Mouse (Mus musculus) heart, embryonic 15.5 days (tissue): Measurements from ENCODE around the gene Ikzf2. TPM values are rescaled to one million over a fixed set of nuclear protein-coding genes. Genes with fewer than 3 reads are reported as not detected.

ENCODE experiments used
- ATAC-seq: fragments of 200-750 bp; cut with Nextera tagmentation; replicated peaks from 2 replicates; pipeline ENCODE4 v1.8.0; 2017; ENCODE audit warnings: low read depth, moderate TSS enrichment; ENCODE audit not compliant: insufficient number of reproducible peaks, insufficient read depth, low FRiP score
- H3K27ac ChIP-seq: fragments of 300-500 bp; sonication (generic); 2 replicates; pipeline ENCODE4 v1.5.1; 2015; ENCODE audit warnings: mild to moderate bottlenecking, inconsistent platforms
- H3K27me3 ChIP-seq: fragments of 300-500 bp; sonication (generic); 2 replicates; pipeline ENCODE4 v1.6.1; 2015; ENCODE audit warnings: inconsistent platforms
- H3K36me3 ChIP-seq: fragments of 300-500 bp; sonication (generic); 2 replicates; pipeline ENCODE4 v1.6.1; 2015; ENCODE audit warnings: mild to moderate bottlenecking, inconsistent platforms
- H3K4me1 ChIP-seq: fragments of 300-500 bp; sonication (generic); replicated peaks from 2 replicates; pipeline ENCODE4 v1.6.1; 2015; ENCODE audit warnings: inconsistent platforms
- H3K4me2 ChIP-seq: fragments of 300-500 bp; sonication (generic); 2 replicates; pipeline ENCODE4 v1.6.1; 2015; ENCODE audit warnings: inconsistent platforms, mild to moderate bottlenecking, moderate library complexity
- H3K4me3 ChIP-seq: fragments of 300-500 bp; sonication (generic); 2 replicates; pipeline ENCODE4 v1.5.1; 2015; ENCODE audit warnings: mild to moderate bottlenecking, inconsistent platforms
- H3K9ac ChIP-seq: fragments of 300-500 bp; sonication (generic); 2 replicates; pipeline ENCODE4 v1.6.1; 2015; ENCODE audit warnings: mild to moderate bottlenecking, inconsistent platforms
- H3K9me3 ChIP-seq: fragments of 300-500 bp; sonication (generic); replicated peaks from 2 replicates; pipeline ENCODE4 v1.6.1; 2016; ENCODE audit warnings: inconsistent platforms
- WGBS: fragments of 180-500 bp; shearing (Covaris S2); methylation state at CpG from one replicate; pipeline ENCODE4 v1.1.7; 2015; ENCODE audit warnings: mixed read lengths; 5-methylcytosine and 5-hydroxymethylcytosine counted together
- polyA plus RNA-seq: library from polyadenylated mRNA; unstranded; fragments of >200 nt; fragmentation: Nextera tagmentation; extraction: Ambion mirVana; gene quantifications from 2 replicates; pipeline ENCODE4 v1.2.1, GENCODE M21; 2015

Gene Ikzf2
- polyA plus RNA-seq, 1 experiment from 2014 or later = 2.3 TPM

DNA sequence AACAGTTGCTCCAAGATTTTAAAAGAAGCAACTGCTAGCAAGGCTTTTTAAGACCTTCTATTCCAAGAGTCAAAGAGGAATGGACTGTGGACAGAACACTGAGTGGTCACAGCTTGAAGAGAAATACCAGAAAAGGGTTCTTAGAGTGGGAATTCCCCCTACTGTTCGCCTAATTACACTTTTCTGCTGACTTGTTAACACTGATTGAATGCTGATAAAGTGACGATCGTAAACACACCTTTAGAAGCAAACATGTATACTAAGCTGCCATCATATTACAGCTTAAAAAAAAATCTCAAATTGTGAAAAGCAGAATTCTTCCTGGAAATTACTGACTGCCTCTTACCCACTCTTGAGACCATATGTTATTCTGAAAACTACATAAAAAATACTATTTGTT is 149.4 kb downstream of the Ikzf2 start:
- 63% methylated on average over 3 of the region's 3 CpGs for WGBS
- Histone ChIP-seq H3K9me3 (no peaks in the 10 kb centered on the region), H3K4me1 (no peaks in the 10 kb centered on the region), H3K27ac (no peak overlapping the region), H3K4me2 (no peak overlapping the region), H3K9ac (no peak overlapping the region), H3K4me3 (no peak overlapping the region), H3K36me3 (no peaks in the 10 kb centered on the region), H3K27me3 (no peaks in the 10 kb centered on the region)
- no peak for ATAC-seq

DNA sequence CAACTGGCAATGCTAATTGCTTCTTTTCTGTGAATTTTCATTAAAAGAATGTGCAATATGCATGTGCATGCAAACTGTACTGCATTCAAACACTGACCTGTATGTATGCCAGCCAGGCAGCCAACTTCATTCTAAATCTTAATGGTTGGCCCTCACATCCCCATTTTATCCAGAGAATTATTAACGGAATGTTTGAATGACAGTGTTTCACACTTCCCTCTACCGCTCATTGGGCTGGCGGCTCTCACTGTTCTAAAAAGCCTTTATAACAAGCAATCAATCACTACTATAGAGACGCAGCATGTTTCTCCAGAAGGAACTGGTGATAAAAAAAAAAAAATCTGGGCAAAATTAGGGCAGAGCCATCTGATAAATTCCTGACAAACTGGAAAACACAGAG is 151.5 kb downstream of the Ikzf2 start:
- H3K9ac ChIP-seq = no peak overlapping the region
- 73% methylated on average over 4 of the region's 4 CpGs for WGBS
- no peaks in the 10 kb centered on the region for H3K27me3 ChIP-seq
- H3K27ac ChIP-seq = no peak overlapping the region
- no peaks in the 10 kb centered on the region for H3K36me3 ChIP-seq
- no peak for ATAC-seq
- H3K4me3 ChIP-seq = no peak overlapping the region
- no peaks in the 10 kb centered on the region for H3K4me1 ChIP-seq
- H3K4me2 ChIP-seq = no peak overlapping the region
- H3K9me3 ChIP-seq = no peaks in the 10 kb centered on the region

DNA sequence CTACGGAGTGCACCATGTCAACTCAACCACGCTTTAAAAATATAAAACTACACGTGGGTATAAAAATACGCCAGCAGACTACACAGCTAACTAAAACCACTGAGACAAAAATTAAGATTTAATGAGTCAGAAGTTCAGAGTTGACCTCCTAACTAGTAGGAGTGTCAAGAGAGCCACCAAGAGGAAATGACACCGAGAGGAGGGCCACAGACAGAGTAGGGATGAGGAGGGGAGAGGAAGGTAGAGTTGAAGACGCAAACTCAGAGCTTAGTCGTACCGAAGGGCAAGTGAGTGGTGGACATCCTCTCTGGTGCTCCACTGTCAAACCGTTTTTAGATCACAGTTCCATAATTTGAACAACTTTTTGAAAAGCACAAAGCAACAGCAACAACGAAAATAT is 154.0 kb downstream of the Ikzf2 start:
- H3K9me3 ChIP-seq = no peaks in the 10 kb centered on the region
- no peaks in the 10 kb centered on the region for H3K27me3 ChIP-seq
- no peaks in the 10 kb centered on the region for H3K4me1 ChIP-seq
- no peak overlapping the region for H3K4me3 ChIP-seq
- ATAC-seq = no peak
- WGBS = 81% methylated on average over 10 of the region's 10 CpGs
- no peak overlapping the region for H3K9ac ChIP-seq
- H3K27ac ChIP-seq = no peak overlapping the region
- no peak overlapping the region for H3K4me2 ChIP-seq
- no peaks in the 10 kb centered on the region for H3K36me3 ChIP-seq

DNA sequence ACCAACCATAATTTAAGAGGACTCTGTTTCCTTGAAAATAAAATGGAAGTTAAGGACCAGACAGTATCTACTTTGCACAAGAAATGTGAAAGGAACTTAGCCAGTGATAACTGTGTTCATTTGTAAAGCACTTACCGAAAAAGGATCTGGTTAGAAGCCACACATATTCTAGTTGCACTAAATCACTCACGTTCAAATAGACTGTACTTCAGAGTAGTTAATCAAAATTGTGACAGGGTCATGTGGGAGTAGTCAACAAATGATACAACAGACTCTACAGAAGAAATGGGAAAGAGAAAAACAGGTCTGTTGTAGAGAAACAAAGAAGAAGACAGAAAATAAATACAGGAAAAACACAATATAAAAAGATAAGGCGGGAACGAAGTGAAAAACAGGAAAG is 158.3 kb downstream of the Ikzf2 start:
- 55% methylated on average over 4 of the region's 4 CpGs for WGBS
- Histone ChIP-seq H3K27me3 (no peaks in the 10 kb centered on the region), H3K4me2 (no peak overlapping the region), H3K4me1 (no peaks in the 10 kb centered on the region), H3K36me3 (no peaks in the 10 kb centered on the region), H3K4me3 (no peak overlapping the region), H3K9me3 (no peaks in the 10 kb centered on the region), H3K27ac (no peak overlapping the region), H3K9ac (no peak overlapping the region)
- ATAC-seq = no peak

DNA sequence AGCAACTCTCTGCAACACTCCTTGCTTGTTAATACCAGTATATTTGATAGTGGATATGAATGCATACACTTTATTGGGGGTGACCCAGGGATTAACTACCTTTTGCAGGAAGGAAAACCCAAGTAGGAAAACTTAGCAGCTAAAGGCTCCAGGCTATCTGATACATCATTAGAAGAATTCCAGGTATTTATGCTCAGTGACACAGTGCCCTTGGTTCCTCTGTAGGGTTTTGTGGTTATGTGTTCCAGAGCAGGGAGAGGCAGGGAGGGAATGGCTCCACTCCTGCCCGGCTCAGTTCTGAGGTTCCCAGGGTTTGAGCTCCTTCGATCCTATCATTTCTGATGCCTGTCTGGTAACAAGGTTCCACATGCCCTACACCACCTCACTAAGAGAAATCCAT is 165.4 kb downstream of the Ikzf2 start:
- ATAC-seq = no peak
- WGBS = 81% methylated on average over 2 of the region's 2 CpGs
- H3K4me1 ChIP-seq = no peaks in the 10 kb centered on the region

DNA sequence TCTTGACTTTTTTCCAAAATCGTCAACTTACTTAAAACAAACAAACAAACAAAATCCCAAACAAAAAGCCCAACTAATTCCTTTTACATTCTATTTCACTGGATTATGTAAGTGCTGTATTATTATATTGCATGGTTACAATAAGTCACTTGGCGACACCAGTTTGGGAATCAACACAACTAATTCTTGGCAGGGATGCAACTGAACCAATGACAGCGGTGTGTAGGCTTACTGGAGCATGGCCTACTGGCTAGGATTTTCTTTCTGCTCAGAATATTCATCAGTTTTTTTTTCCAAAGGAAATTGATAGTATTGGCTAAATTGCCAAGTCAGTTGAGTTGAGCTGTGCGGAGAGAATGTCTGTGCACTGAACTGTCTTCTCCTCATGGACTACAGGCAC is 167.7 kb downstream of the Ikzf2 start:
- Histone ChIP-seq H3K4me3 (no peak overlapping the region), H3K9me3 (no peaks in the 10 kb centered on the region), H3K4me2 (no peak overlapping the region), H3K27me3 (no peaks in the 10 kb centered on the region), H3K9ac (no peak overlapping the region), H3K36me3 (no peaks in the 10 kb centered on the region), H3K4me1 (no peaks in the 10 kb centered on the region), H3K27ac (no peak overlapping the region)
- ATAC-seq = no peak
- 89% methylated on average over 4 of the region's 4 CpGs for WGBS

More for the DNA sequence above, 165.4 kb downstream of the Ikzf2 start:
- H3K27ac ChIP-seq = no peak overlapping the region
- no peak overlapping the region for H3K4me3 ChIP-seq
- no peaks in the 10 kb centered on the region for H3K9me3 ChIP-seq
- H3K36me3 ChIP-seq = no peaks in the 10 kb centered on the region
- no peak overlapping the region for H3K9ac ChIP-seq
- H3K27me3 ChIP-seq = no peaks in the 10 kb centered on the region
- H3K4me2 ChIP-seq = no peak overlapping the region

DNA sequence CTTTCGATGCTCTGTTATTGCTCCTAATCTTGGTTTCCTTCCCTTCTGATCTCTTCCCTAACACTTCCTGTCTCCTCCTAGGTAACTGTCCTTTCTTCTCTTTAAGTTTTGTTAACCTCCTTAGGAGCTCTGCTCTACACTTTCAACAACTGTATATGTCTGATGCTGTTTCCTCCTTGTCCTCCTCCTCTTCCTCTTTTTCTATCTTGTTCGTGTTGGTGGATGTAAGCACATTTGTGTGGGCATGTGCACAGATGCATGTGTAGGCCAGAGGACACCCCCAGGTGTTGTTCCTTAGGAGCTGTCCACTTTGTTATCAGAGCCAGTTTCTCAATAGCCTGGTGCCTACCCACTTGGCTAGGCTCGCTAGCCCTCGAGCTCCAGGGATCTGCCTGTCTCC is 169.0 kb downstream of the Ikzf2 start:
- no peak overlapping the region for H3K9ac ChIP-seq
- H3K9me3 ChIP-seq = no peaks in the 10 kb centered on the region
- no peak overlapping the region for H3K4me3 ChIP-seq
- 70% methylated on average over 4 of the region's 4 CpGs for WGBS
- peaks cover 9% of the 10 kb centered on the region for H3K4me1 ChIP-seq
- ATAC-seq = no peak
- H3K27ac ChIP-seq = no peak overlapping the region
- H3K27me3 ChIP-seq = no peaks in the 10 kb centered on the region
- H3K36me3 ChIP-seq = no peaks in the 10 kb centered on the region
- H3K4me2 ChIP-seq = no peak overlapping the region

DNA sequence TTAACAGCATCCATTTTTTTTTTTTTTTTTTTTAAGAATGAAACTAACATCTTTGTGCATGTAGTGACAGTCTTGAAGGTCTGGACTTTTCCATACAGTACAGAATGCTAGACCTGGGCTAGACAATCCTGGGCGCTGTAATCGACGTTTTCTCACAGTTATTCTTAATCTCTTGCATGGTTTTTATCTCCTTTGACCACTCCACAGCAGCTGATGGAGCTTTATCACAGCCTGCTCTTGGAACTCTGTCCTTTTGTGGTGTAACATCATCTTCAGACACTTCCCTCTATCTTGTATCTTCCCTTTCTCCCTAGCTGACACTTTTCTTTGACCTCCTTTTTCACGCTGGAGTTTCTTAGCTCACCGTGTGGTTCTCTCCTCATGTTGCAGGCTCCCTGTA is 170.9 kb downstream of the Ikzf2 start:
- no peak overlapping the region for H3K4me2 ChIP-seq

DNA sequence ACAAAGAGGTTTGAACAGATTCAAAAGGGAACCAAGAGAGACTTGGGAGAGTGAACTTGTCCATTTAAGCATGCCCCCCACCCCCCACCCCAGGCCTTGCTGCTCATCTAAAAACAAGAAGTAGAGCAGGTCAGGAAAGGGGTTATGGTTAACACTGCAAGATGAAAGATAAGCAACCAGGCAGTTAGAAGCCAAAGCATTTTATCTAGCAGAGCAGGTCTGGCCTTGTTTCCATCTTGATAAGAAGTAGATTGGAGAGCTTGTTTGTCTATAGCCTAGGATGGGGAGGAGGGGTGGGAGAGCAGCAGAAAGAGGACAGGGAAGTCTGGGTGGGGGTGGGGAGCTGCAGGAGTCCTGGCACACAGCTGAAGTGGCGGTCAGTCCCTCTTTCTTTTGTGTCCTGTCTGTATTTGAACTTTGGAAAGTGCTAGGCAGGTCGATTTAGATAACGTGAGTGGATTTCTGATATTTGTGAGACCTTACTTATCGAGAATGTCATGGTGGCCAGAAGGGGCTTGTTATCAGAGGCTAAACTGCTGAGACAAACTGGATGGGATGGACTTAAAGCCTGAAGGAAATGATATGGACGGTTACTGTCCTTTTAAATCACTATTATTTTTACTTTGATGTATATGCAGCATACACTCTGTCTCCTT is 173.3 kb downstream of the Ikzf2 start:
- no peak for ATAC-seq
- WGBS = 7% methylated on average over 5 of the region's 5 CpGs
- H3K4me1 ChIP-seq = peaks cover 9% of the 10 kb centered on the region
- H3K27ac ChIP-seq = no peak overlapping the region
- H3K36me3 ChIP-seq = no peaks in the 10 kb centered on the region
- no peak overlapping the region for H3K4me3 ChIP-seq
- H3K9ac ChIP-seq = no peak overlapping the region
- no peaks in the 10 kb centered on the region for H3K9me3 ChIP-seq
- H3K4me2 ChIP-seq = no peak overlapping the region
- H3K27me3 ChIP-seq = no peaks in the 10 kb centered on the region

More for the DNA sequence above, 170.9 kb downstream of the Ikzf2 start:
- H3K9me3 ChIP-seq = no peaks in the 10 kb centered on the region
- H3K27ac ChIP-seq = no peak overlapping the region
- H3K27me3 ChIP-seq = no peaks in the 10 kb centered on the region
- no peak for ATAC-seq
- H3K36me3 ChIP-seq = no peaks in the 10 kb centered on the region
- no peak overlapping the region for H3K4me3 ChIP-seq
- WGBS = 24% methylated on average over 5 of the region's 5 CpGs
- H3K9ac ChIP-seq = no peak overlapping the region
- peaks cover 9% of the 10 kb centered on the region for H3K4me1 ChIP-seq

DNA sequence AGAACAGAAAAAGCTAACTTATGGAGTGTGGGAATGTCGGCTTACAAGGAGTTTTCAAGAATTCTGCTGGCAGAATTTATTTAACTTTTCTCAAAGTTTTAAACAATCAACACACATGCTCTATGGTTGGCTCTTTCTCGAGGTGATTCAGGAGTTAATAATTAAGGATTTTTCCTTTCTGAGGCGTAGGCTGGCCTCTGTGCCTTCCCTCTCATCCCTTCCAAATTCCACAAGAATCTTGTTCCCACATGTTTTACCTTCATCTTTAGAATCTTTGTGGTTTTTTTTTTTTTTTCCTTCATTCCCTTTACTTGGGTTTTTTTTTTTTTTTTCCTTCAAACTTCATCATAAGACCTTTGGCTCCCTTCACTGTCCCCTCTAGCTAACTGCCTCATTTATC is 178.8 kb downstream of the Ikzf2 start:
- no peak overlapping the region for H3K27ac ChIP-seq
- H3K9me3 ChIP-seq = no peaks in the 10 kb centered on the region
- no peak overlapping the region for H3K4me2 ChIP-seq
- ATAC-seq = no peak
- no peaks in the 10 kb centered on the region for H3K36me3 ChIP-seq
- no peak overlapping the region for H3K4me3 ChIP-seq
- 74% methylated on average over 3 of the region's 3 CpGs for WGBS
- H3K9ac ChIP-seq = no peak overlapping the region
- H3K27me3 ChIP-seq = no peaks in the 10 kb centered on the region
- peaks cover 1% of the 10 kb centered on the region; the same call in 1 of the 2 replicates for H3K4me1 ChIP-seq

DNA sequence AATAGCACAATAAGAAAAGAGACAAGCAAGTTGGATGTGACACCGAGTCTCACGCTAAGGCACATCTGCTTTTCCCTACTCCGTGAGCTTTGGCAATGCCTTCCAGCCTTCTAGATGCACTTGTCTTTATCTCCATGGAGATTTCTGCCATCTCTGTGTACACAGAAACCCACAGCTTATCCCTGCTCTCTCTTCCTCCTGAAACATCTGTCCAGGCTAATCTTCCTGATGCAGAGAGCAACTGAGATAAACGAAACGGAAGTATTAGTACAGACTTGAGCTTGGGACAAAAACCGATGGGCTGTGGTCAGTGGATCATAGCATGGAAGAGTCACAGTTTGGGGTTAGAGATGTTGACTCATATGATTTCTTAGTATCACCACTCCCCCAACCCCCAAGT is 179.5 kb downstream of the Ikzf2 start:
- 64% methylated on average over 6 of the region's 6 CpGs for WGBS

DNA sequence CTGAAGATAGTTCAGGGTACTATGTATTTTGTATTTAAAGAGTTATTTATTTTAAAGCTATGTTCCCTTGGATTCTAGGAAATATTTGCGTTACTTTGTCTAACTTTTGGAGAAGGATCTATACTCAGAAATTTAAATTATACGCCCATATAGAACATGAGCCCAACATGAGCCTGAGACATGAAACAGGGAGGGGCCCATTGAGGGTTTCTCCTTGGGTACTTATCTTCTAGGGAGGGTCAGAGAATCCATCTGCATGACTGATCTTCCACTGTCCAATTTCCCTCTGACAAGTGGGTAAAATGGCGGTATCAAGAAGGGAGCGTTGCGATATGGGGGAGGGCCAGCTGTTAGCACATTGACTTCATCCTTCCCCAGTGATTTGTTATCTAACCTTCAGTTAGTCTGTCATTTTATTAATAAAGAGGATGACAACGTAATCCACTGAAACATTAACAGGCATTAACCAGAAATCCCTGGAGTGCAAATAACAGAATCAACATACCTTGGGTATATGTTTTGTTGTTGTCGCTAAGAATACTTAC is 180.4 kb downstream of the Ikzf2 start:
- WGBS = 87% methylated on average over 7 of the region's 7 CpGs
- H3K4me2 ChIP-seq = no peak overlapping the region
- H3K27me3 ChIP-seq = no peaks in the 10 kb centered on the region
- no peak overlapping the region for H3K27ac ChIP-seq
- H3K9ac ChIP-seq = no peak overlapping the region
- H3K36me3 ChIP-seq = no peaks in the 10 kb centered on the region
- no peaks in the 10 kb centered on the region for H3K4me1 ChIP-seq
- ATAC-seq = no peak
- no peak overlapping the region for H3K4me3 ChIP-seq
- H3K9me3 ChIP-seq = no peaks in the 10 kb centered on the region

More for the DNA sequence above, 179.5 kb downstream of the Ikzf2 start:
- Histone ChIP-seq H3K4me3 (no peak overlapping the region), H3K4me1 (no peaks in the 10 kb centered on the region), H3K4me2 (no peak overlapping the region), H3K27ac (no peak overlapping the region), H3K36me3 (no peaks in the 10 kb centered on the region), H3K9me3 (no peaks in the 10 kb centered on the region), H3K9ac (no peak overlapping the region), H3K27me3 (no peaks in the 10 kb centered on the region)
- ATAC-seq = no peak
